Mouse (Mus musculus): ENCODE results near the gene Vat1.
"Not testable (repeated sequence)": the region's sequence is repeated elsewhere in the genome, so short reads cannot be mapped to it uniquely, and the experiment has no call there.

Gene Vat1

GRCm38 (mm10) chr11:101465869-101466551, at the start of gene Vat1:
TSS of gene Vat1 (minus strand) at chr11:101466230.
- peak; percentile 56 to 61 for DNase-seq (ENCODE audit: low spot score in 2 of 2)

- no peak for DNase-seq (ENCODE audit: low spot score in 2 of 2)
These were observed 41.1 kb upstream of the Vat1 start for GRCm38 (mm10) chr11:101507090-101507489.

GRCm38 (mm10) chr11:101506269-101506780, 40.3 kb upstream of the Vat1 start:
- no peak for DNase-seq (ENCODE audit: low spot score in 2 of 2)

- no peak for DNase-seq (ENCODE audit: low spot score in 2 of 2)
These were observed 20.1 kb upstream of the Vat1 start for GRCm38 (mm10) chr11:101486126-101486525.

- DNase-seq (ENCODE audit: low spot score in 2 of 2), result no peak
These were observed 19.5 kb upstream of the Vat1 start for GRCm38 (mm10) chr11:101485509-101486028.

- DNase-seq (ENCODE audit: low spot score in 2 of 2), result no peak
These were observed 18.8 kb upstream of the Vat1 start for GRCm38 (mm10) chr11:101484814-101485213.

GRCm38 (mm10) chr11:101484245-101484644, 18.2 kb upstream of the Vat1 start:
- no peak for DNase-seq (ENCODE audit: low spot score in 2 of 2)

GRCm38 (mm10) chr11:101483804-101484203, 17.8 kb upstream of the Vat1 start:
- DNase-seq (ENCODE audit: low spot score in 2 of 2), result no peak

- no peak for DNase-seq (ENCODE audit: low spot score in 2 of 2)
These were observed 14.9 kb upstream of the Vat1 start for GRCm38 (mm10) chr11:101480912-101481311.

- DNase-seq (ENCODE audit: low spot score in 2 of 2), result peak in 1 of 2 experiments; percentile 50
These were observed 13.2 kb upstream of the Vat1 start for GRCm38 (mm10) chr11:101479171-101479635.

- DNase-seq (ENCODE audit: low spot score in 2 of 2), result no peak
These were observed 11.7 kb upstream of the Vat1 start for GRCm38 (mm10) chr11:101477552-101478211.

- DNase-seq (ENCODE audit: low spot score in 2 of 2), result no peak
These were observed 11.1 kb upstream of the Vat1 start for GRCm38 (mm10) chr11:101477194-101477551.

- not testable (repeated sequence) for DNase-seq (ENCODE audit: low spot score in 2 of 2)
These were observed 10.3 kb upstream of the Vat1 start for GRCm38 (mm10) chr11:101476361-101476760.

GRCm38 (mm10) chr11:101474298-101474697, 8.3 kb upstream of the Vat1 start:
- DNase-seq (ENCODE audit: low spot score in 2 of 2), result no peak

- DNase-seq (ENCODE audit: low spot score in 2 of 2), result not testable (repeated sequence)
These were observed 7.7 kb upstream of the Vat1 start for GRCm38 (mm10) chr11:101473686-101474085.

- no peak for DNase-seq (ENCODE audit: low spot score in 2 of 2)
These were observed 6.3 kb upstream of the Vat1 start for GRCm38 (mm10) chr11:101472336-101472735.

GRCm38 (mm10) chr11:101471926-101472325, 5.9 kb upstream of the Vat1 start:
- no peak for DNase-seq (ENCODE audit: low spot score in 2 of 2)

GRCm38 (mm10) chr11:101470206-101470605, 4.2 kb upstream of the Vat1 start:
- no peak for DNase-seq (ENCODE audit: low spot score in 2 of 2)

GRCm38 (mm10) chr11:101469155-101469554, 3.1 kb upstream of the Vat1 start:
- no peak for DNase-seq (ENCODE audit: low spot score in 2 of 2)

- DNase-seq (ENCODE audit: low spot score in 2 of 2), result no peak
These were observed 2.7 kb upstream of the Vat1 start for GRCm38 (mm10) chr11:101468731-101469130.

- peak in 1 of 2 experiments; percentile 27 for DNase-seq (ENCODE audit: low spot score in 2 of 2)
These were observed 2.2 kb upstream of the Vat1 start for GRCm38 (mm10) chr11:101468263-101468688.

GRCm38 (mm10) chr11:101467477-101468262, 1.6 kb upstream of the Vat1 start:
- DNase-seq (ENCODE audit: low spot score in 2 of 2), result peak; percentile 48 to 72
